Mouse (Mus musculus) stomach, embryonic 14.5 days (tissue): ENCODE data around the gene Srpk2. TPM values are rescaled to one million over a fixed set of nuclear protein-coding genes. Genes with fewer than 3 reads are reported as not detected.
"Not testable (repeated sequence)": the region's sequence is repeated elsewhere in the genome, so short reads cannot be mapped to it uniquely, and the experiment has no call there.

Source experiments
- ATAC-seq: fragments of 200-750 bp; cut with Nextera tagmentation; 2 replicates; pipeline ENCODE4 v1.8.0; 2017; ENCODE audit warnings: low read depth, moderate TSS enrichment; ENCODE audit not compliant: insufficient number of reproducible peaks, insufficient read depth, low FRiP score
- H3K27ac ChIP-seq: fragments of 300-500 bp; sonication (generic); 2 replicates; pipeline ENCODE4 v1.5.1; 2014; ENCODE audit warnings: mild to moderate bottlenecking, low read length, moderate library complexity, mixed read lengths
- H3K27me3 ChIP-seq: fragments of 300-500 bp; sonication (generic); 2 replicates; pipeline ENCODE4 v1.6.1; 2014; ENCODE audit warnings: low read length, control low read depth, mixed read lengths; ENCODE audit not compliant: control insufficient read depth, insufficient read depth
- H3K36me3 ChIP-seq: fragments of 300-500 bp; sonication (generic); 2 replicates; pipeline ENCODE4 v1.6.1; 2014; ENCODE audit warnings: mild to moderate bottlenecking, control low read depth, low read length, moderate library complexity, mixed read lengths; ENCODE audit not compliant: control insufficient read depth, insufficient read depth
- H3K4me1 ChIP-seq: fragments of 300-500 bp; sonication (generic); 2 replicates; pipeline ENCODE4 v1.6.1; 2014; ENCODE audit warnings: low read length, control low read depth, mixed read lengths; ENCODE audit not compliant: control insufficient read depth, insufficient read depth
- H3K4me2 ChIP-seq: fragments of 300-500 bp; sonication (generic); replicated peaks from 2 replicates; pipeline ENCODE4 v1.6.1; 2014; ENCODE audit warnings: low read depth, low read length, control low read depth
- H3K4me3 ChIP-seq: fragments of 300-500 bp; sonication (generic); 2 replicates; pipeline ENCODE4 v1.5.1; 2014; ENCODE audit warnings: low read depth, low read length, control low read depth
- H3K9ac ChIP-seq: fragments of 300-500 bp; sonication (generic); replicated peaks from 2 replicates; pipeline ENCODE4 v1.6.1; 2014; ENCODE audit warnings: low read depth, mild to moderate bottlenecking, control low read depth, low read length, moderate library complexity, mixed read lengths
- H3K9me3 ChIP-seq: fragments of 300-500 bp; sonication (generic); 2 replicates; pipeline ENCODE4 v1.6.1; 2016; ENCODE audit warnings: low read depth, low read length, control low read depth; ENCODE audit not compliant: control insufficient read depth
- WGBS: fragments of 180-500 bp; shearing (Covaris S2); extraction: QIAGEN DNeasy Blood & Tissue Kit; methylation state at CpG from one replicate; pipeline ENCODE4 v1.1.7; 2014; 5-methylcytosine and 5-hydroxymethylcytosine counted together
- polyA plus RNA-seq: library from polyadenylated mRNA; unstranded; fragments of >200 nt; fragmentation: Nextera tagmentation; extraction: Ambion mirVana; gene quantifications from 2 replicates; pipeline ENCODE4 v1.2.1, GENCODE M21; 2014

Srpk2 gene
- polyA plus RNA-seq, 1 experiment from 2014 or later: 61.8 TPM

GRCm38 (mm10) chr5:23711244-23711643, 26.8 kb upstream of the Srpk2 start:
- WGBS: 97% methylated on average over 4 of the region's 4 CpGs
- no peak overlapping the region for H3K4me2 ChIP-seq

GRCm38 (mm10) chr5:23709661-23710060, 25.2 kb upstream of the Srpk2 start:
- H3K27me3 ChIP-seq: no peaks in the 10 kb centered on the region
- H3K4me2 ChIP-seq: no peak overlapping the region
- peaks cover 29% of the 10 kb centered on the region for H3K36me3 ChIP-seq
- no peak overlapping the region for H3K4me3 ChIP-seq
- ATAC-seq: no peak
- no peak overlapping the region for H3K9ac ChIP-seq
- H3K9me3 ChIP-seq: peaks cover 32% of the 10 kb centered on the region; the same call in 1 of the 2 replicates
- no peaks in the 10 kb centered on the region for H3K4me1 ChIP-seq
- WGBS: 96% methylated on average over 1 of the region's 1 CpGs
- no peak overlapping the region for H3K27ac ChIP-seq

More at GRCm38 (mm10) chr5:23711244-23711643, 26.8 kb upstream of the Srpk2 start:
- Histone ChIP-seq H3K27me3 (no peaks in the 10 kb centered on the region), H3K9ac (no peak overlapping the region), H3K4me1 (no peaks in the 10 kb centered on the region), H3K4me3 (peak overlapping the region; percentile 69; the same call in 1 of the 2 replicates), H3K9me3 (peaks cover 29% of the 10 kb centered on the region; the same call in 1 of the 2 replicates), H3K27ac (no peak overlapping the region), H3K36me3 (peaks cover 29% of the 10 kb centered on the region)
- no peak for ATAC-seq

GRCm38 (mm10) chr5:23706601-23707597, 22.5 kb upstream of the Srpk2 start:
- H3K9me3 ChIP-seq: peaks cover 44% of the 10 kb centered on the region
- H3K27me3 ChIP-seq, H3K4me2 ChIP-seq, H3K27ac ChIP-seq, H3K4me1 ChIP-seq, ATAC-seq, H3K4me3 ChIP-seq, H3K9ac ChIP-seq: not testable (repeated sequence)
- WGBS: 96% methylated on average over 33 of the region's 34 CpGs
- peaks cover 41% of the 10 kb centered on the region for H3K36me3 ChIP-seq

GRCm38 (mm10) chr5:23697457-23697856, 13.0 kb upstream of the Srpk2 start:
- peaks cover 31% of the 10 kb centered on the region for H3K9me3 ChIP-seq
- H3K4me2 ChIP-seq: no peak overlapping the region
- no peaks in the 10 kb centered on the region; the same call in 1 of the 2 replicates for H3K36me3 ChIP-seq
- H3K27me3 ChIP-seq: no peaks in the 10 kb centered on the region
- H3K4me3 ChIP-seq: no peak overlapping the region
- 94% methylated on average over 1 of the region's 1 CpGs for WGBS
- H3K9ac ChIP-seq: no peak overlapping the region
- ATAC-seq: no peak
- no peak overlapping the region for H3K27ac ChIP-seq
- no peaks in the 10 kb centered on the region for H3K4me1 ChIP-seq

GRCm38 (mm10) chr5:23683431-23683830, 986 bp downstream of the Srpk2 start:
- Histone ChIP-seq H3K9ac (no peak overlapping the region), H3K27ac (no peak overlapping the region), H3K4me1 (no peaks in the 10 kb centered on the region), H3K4me2 (no peak overlapping the region), H3K36me3 (no peaks in the 10 kb centered on the region), H3K9me3 (no peaks in the 10 kb centered on the region), H3K27me3 (no peaks in the 10 kb centered on the region), H3K4me3 (no peak overlapping the region)
- no peak for ATAC-seq
- WGBS: 88% methylated on average over 4 of the region's 4 CpGs

- H3K9ac ChIP-seq: no peak overlapping the region
- H3K36me3 ChIP-seq: no peaks in the 10 kb centered on the region
- no peak overlapping the region for H3K4me2 ChIP-seq
- H3K4me1 ChIP-seq: no peaks in the 10 kb centered on the region
- H3K4me3 ChIP-seq: no peak overlapping the region
- no peaks in the 10 kb centered on the region for H3K27me3 ChIP-seq
- no peak for ATAC-seq
- WGBS: 70% methylated on average over 3 of the region's 3 CpGs
- no peak overlapping the region for H3K27ac ChIP-seq
- no peaks in the 10 kb centered on the region for H3K9me3 ChIP-seq
Observed at GRCm38 (mm10) chr5:23679006-23679405, 5.4 kb downstream of the Srpk2 start.

- no peak for ATAC-seq
- no peak overlapping the region for H3K4me2 ChIP-seq
- H3K27ac ChIP-seq: no peak overlapping the region
- no peaks in the 10 kb centered on the region for H3K36me3 ChIP-seq
- no peaks in the 10 kb centered on the region for H3K9me3 ChIP-seq
- H3K4me3 ChIP-seq: no peak overlapping the region
- H3K27me3 ChIP-seq: no peaks in the 10 kb centered on the region
- H3K9ac ChIP-seq: no peak overlapping the region
- 90% methylated on average over 5 of the region's 5 CpGs for WGBS
- no peaks in the 10 kb centered on the region for H3K4me1 ChIP-seq
Observed at GRCm38 (mm10) chr5:23677883-23678282, 6.5 kb downstream of the Srpk2 start.

- H3K9me3 ChIP-seq: no peaks in the 10 kb centered on the region
- no peak overlapping the region for H3K9ac ChIP-seq
- H3K27ac ChIP-seq: no peak overlapping the region
- H3K36me3 ChIP-seq: no peaks in the 10 kb centered on the region
- no peak for ATAC-seq
- no peak overlapping the region for H3K4me3 ChIP-seq
- peaks cover 3% of the 10 kb centered on the region; the same call in 1 of the 2 replicates for H3K4me1 ChIP-seq
- H3K27me3 ChIP-seq: no peaks in the 10 kb centered on the region
- no peak overlapping the region for H3K4me2 ChIP-seq
- whole genome bisulfite sequencing: 78% methylated on average over 5 of the region's 5 CpGs
Observed at GRCm38 (mm10) chr5:23677072-23677453, 7.4 kb downstream of the Srpk2 start.
